Mouse (Mus musculus) hindbrain, postnatal 0 days (tissue): ENCODE results near the gene Reep3. TPM values are rescaled to one million over a fixed set of nuclear protein-coding genes. Genes with fewer than 3 reads are reported as not detected.
A peak's percentile ranks its signal among the peaks of the same experiment; 100 is the strongest.

Experiments
- ATAC-seq: fragments of 200-750 bp; cut with Nextera tagmentation; 2 replicates; pipeline ENCODE4 v1.8.0; 2017; ENCODE audit warnings: mild to moderate bottlenecking, moderate TSS enrichment, moderate library complexity
- DNase-seq: peaks from one replicate; pipeline ENCODE4 v3.0.0-alpha.2; 2015; ENCODE audit warnings: low spot score
- H3K27ac ChIP-seq: fragments of 300-500 bp; sonication (generic); 2 replicates; pipeline ENCODE4 v1.5.1; 2014; ENCODE audit warnings: mild to moderate bottlenecking
- H3K27me3 ChIP-seq: fragments of 300-500 bp; sonication (generic); 2 replicates; pipeline ENCODE4 v1.6.1; 2014; ENCODE audit warnings: low read length, mixed read lengths; ENCODE audit not compliant: insufficient read depth
- H3K36me3 ChIP-seq: fragments of 300-500 bp; sonication (generic); 2 replicates; pipeline ENCODE4 v1.6.1; 2014; ENCODE audit warnings: low read length, mixed read lengths; ENCODE audit not compliant: insufficient read depth
- H3K4me1 ChIP-seq: fragments of 300-500 bp; sonication (generic); 2 replicates; pipeline ENCODE4 v1.6.1; 2014; ENCODE audit warnings: antibody characterized with exemption, low read length, mixed read lengths; ENCODE audit not compliant: insufficient read depth
- H3K4me2 ChIP-seq: fragments of 300-500 bp; sonication (generic); 2 replicates; pipeline ENCODE4 v1.6.1; 2014; ENCODE audit warnings: low read depth, mild to moderate bottlenecking, low read length, moderate library complexity, mixed read lengths
- H3K4me3 ChIP-seq: fragments of 300-500 bp; sonication (generic); 2 replicates; pipeline ENCODE4 v1.5.1; 2014; ENCODE audit warnings: low read length
- H3K9ac ChIP-seq: fragments of 300-500 bp; sonication (generic); replicated peaks from 2 replicates; pipeline ENCODE4 v1.6.1; 2014; ENCODE audit warnings: mild to moderate bottlenecking, low read length, moderate library complexity, mixed read lengths
- H3K9me3 ChIP-seq: fragments of 300-500 bp; sonication (generic); 2 replicates; pipeline ENCODE4 v1.6.1; 2016; ENCODE audit warnings: low read length, mixed read lengths
- CTCF ChIP-seq: IDR thresholded peaks from 2 replicates; pipeline ENCODE4 v1.5.1; 2016; ENCODE audit warnings: antibody characterized with exemption, control low read depth, low read depth
- WGBS: fragments of 180-500 bp; shearing (Covaris S2); extraction: QIAGEN DNeasy Blood & Tissue Kit; methylation state at CpG from one replicate; pipeline ENCODE4 v1.1.7; 2014; 5-methylcytosine and 5-hydroxymethylcytosine counted together
- polyA plus RNA-seq: library from polyadenylated mRNA; unstranded; fragments of >200 nt; fragmentation: Nextera tagmentation; extraction: Ambion mirVana; gene quantifications from 2 replicates; pipeline ENCODE4 v1.2.1, GENCODE M21; 2015
- total RNA-seq: library from RNA; depleted of rRNA; stranded (reverse); fragments of >200 nt; gene quantifications from 2 replicates; pipeline ENCODE4 v1.2.3, GENCODE M21; 2014; rRNA removed

Gene Reep3
- 33.9 and 35.5 TPM in 2 replicates for total RNA-seq
- polyA plus RNA-seq: 36.2 and 37.5 TPM in 2 replicates

GRCm38 (mm10) chr10:67096621-67097436 lies at the start of gene Reep3:
Gene Reep3 (minus strand): TSS chr10:67096945.
- peak within 1 kb of the TSS; percentile 76 for H3K4me2 ChIP-seq
- WGBS: 1% methylated on average over 82 of the region's 97 CpGs
- H3K9ac ChIP-seq: peak within 1 kb of the TSS; percentile 100
- no peak for TF ChIP-seq CTCF
- no peaks in the 10 kb centered on the region for H3K27me3 ChIP-seq
- H3K4me1 ChIP-seq: peaks cover 32% of the 10 kb centered on the region
- H3K27ac ChIP-seq: peak within 1 kb of the TSS; percentile 99
- H3K4me3 ChIP-seq: peak within 1 kb of the TSS; percentile 98
- no peaks in the 10 kb centered on the region for H3K36me3 ChIP-seq
- H3K9me3 ChIP-seq: no peaks in the 10 kb centered on the region
- ATAC-seq (peak; percentile 80), DNase-seq (peak; percentile 84)

GRCm38 (mm10) chr10:67145623-67146022 lies 48.9 kb upstream of the Reep3 start:
- Histone ChIP-seq H3K4me3 (no peak overlapping the region), H3K4me2 (no peak overlapping the region), H3K9ac (no peak overlapping the region), H3K4me1 (no peaks in the 10 kb centered on the region), H3K9me3 (no peaks in the 10 kb centered on the region), H3K27me3 (no peaks in the 10 kb centered on the region), H3K36me3 (no peaks in the 10 kb centered on the region), H3K27ac (no peak overlapping the region)
- no peak for TF ChIP-seq CTCF
- DNase-seq: no peak
- WGBS: 83% methylated on average over 4 of the region's 4 CpGs
- no peak for ATAC-seq

- Histone ChIP-seq H3K4me3 (no peak overlapping the region), H3K27ac (no peak overlapping the region), H3K9me3 (no peaks in the 10 kb centered on the region), H3K27me3 (no peaks in the 10 kb centered on the region), H3K4me2 (no peak overlapping the region), H3K36me3 (no peaks in the 10 kb centered on the region), H3K4me1 (0 out of 2 replicates have a peak, but pooled peaks cover 3% of the 10 kb centered on the region), H3K9ac (no peak overlapping the region)
- 56% methylated on average over 2 of the region's 2 CpGs for WGBS
- TF ChIP-seq CTCF: no peak
- ATAC-seq (no peak), DNase-seq (no peak)
Measured at GRCm38 (mm10) chr10:67144269-67144668, 47.5 kb upstream of the Reep3 start.

GRCm38 (mm10) chr10:67143661-67144060 lies 46.9 kb upstream of the Reep3 start:
- Histone ChIP-seq H3K4me2 (no peak overlapping the region), H3K4me3 (no peak overlapping the region), H3K9ac (no peak overlapping the region), H3K36me3 (no peaks in the 10 kb centered on the region), H3K27me3 (no peaks in the 10 kb centered on the region), H3K4me1 (0 out of 2 replicates have a peak, but pooled peaks cover 3% of the 10 kb centered on the region), H3K9me3 (no peaks in the 10 kb centered on the region), H3K27ac (no peak overlapping the region)
- ATAC-seq: no peak
- peak; percentile 48 for DNase-seq
- TF ChIP-seq CTCF: no peak

GRCm38 (mm10) chr10:67137437-67137836 lies 40.7 kb upstream of the Reep3 start:
- WGBS: 95% methylated on average over 2 of the region's 2 CpGs
- Histone ChIP-seq H3K27me3 (no peaks in the 10 kb centered on the region), H3K9ac (no peak overlapping the region), H3K4me1 (0 out of 2 replicates have a peak, but pooled peaks cover 3% of the 10 kb centered on the region), H3K36me3 (no peaks in the 10 kb centered on the region), H3K4me2 (no peak overlapping the region), H3K4me3 (no peak overlapping the region), H3K27ac (no peak overlapping the region), H3K9me3 (no peaks in the 10 kb centered on the region)
- TF ChIP-seq CTCF: no peak
- DNase-seq (no peak), ATAC-seq (no peak)

GRCm38 (mm10) chr10:67134322-67134721 lies 37.6 kb upstream of the Reep3 start:
- 91% methylated on average over 2 of the region's 2 CpGs for WGBS
- no peak overlapping the region for H3K4me3 ChIP-seq
- TF ChIP-seq CTCF: peak; percentile 32; the same call in 1 of the 2 replicates

GRCm38 (mm10) chr10:67131709-67132108 lies 35.0 kb upstream of the Reep3 start:
- H3K27me3 ChIP-seq: no peaks in the 10 kb centered on the region
- 0 out of 2 replicates have a peak, but pooled peaks cover 10% of the 10 kb centered on the region for H3K4me1 ChIP-seq
- no peak overlapping the region for H3K27ac ChIP-seq
- no peak for ATAC-seq
- H3K9ac ChIP-seq: no peak overlapping the region
- 87% methylated on average over 1 of the region's 1 CpGs for WGBS
- no peaks in the 10 kb centered on the region for H3K9me3 ChIP-seq
- TF ChIP-seq CTCF: no peak
- no peaks in the 10 kb centered on the region for H3K36me3 ChIP-seq
- no peak for DNase-seq
- H3K4me2 ChIP-seq: no peak overlapping the region
- H3K4me3 ChIP-seq: no peak overlapping the region

More at GRCm38 (mm10) chr10:67134322-67134721, 37.6 kb upstream of the Reep3 start:
- 0 out of 2 replicates have a peak, but pooled peaks cover 4% of the 10 kb centered on the region for H3K4me1 ChIP-seq
- H3K27ac ChIP-seq: no peak overlapping the region
- H3K27me3 ChIP-seq: no peaks in the 10 kb centered on the region
- ATAC-seq: no peak
- no peak overlapping the region for H3K9ac ChIP-seq
- no peak overlapping the region for H3K4me2 ChIP-seq
- DNase-seq: no peak
- H3K9me3 ChIP-seq: no peaks in the 10 kb centered on the region
- H3K36me3 ChIP-seq: no peaks in the 10 kb centered on the region
